Mouse (Mus musculus) testis, postnatal 10 days (tissue): ENCODE data around the gene Olfr286.

Experiments
- DNase-seq: peaks from one replicate; pipeline ENCODE4 v3.0.0; 2021; ENCODE audit warnings: low spot score

Gene Olfr286

DNA sequence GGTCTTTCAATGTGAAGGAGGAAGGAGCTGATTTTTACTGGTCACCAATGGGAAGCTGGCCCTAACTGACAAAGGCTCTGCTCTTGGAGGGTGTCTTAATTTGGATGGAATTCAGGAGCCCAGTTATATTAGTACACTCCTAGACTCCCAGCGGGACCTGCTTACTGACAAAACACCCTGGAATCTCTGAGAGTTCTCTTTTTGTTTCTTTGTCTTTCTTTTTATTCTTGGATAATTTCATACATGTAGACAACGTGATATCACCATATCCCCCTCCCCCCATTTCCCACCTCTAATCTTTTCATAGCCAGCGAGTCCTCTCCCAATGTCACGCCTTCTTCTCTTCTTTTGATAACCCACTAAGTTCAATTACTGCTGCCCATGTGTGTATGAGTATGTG is at the start of gene Olfr286:
TSS of gene Olfr286 (minus strand) at position 101 of the 400 bp plus-strand sequence.
- no peak for DNase-seq

DNA sequence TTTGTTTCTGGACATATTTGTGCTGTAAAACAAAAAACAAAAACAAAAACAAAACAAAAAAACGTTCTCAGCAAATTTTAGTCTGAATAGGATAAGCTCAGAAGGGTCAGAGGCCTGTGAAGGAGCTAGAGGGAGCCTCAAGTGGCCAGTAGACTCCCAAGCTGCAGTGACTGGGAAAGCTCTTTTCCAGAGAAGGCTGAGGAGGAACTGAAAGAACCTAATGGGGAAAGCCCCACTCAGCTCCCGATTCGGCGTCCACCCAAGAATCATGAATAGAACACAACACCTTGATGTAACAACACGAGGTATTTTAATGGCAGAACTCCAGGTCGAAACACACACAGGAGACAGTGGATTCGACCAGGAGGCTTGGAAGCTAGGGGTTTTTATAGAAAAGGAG is 23.5 kb upstream of the Olfr286 start:
- no peak for DNase-seq

DNA sequence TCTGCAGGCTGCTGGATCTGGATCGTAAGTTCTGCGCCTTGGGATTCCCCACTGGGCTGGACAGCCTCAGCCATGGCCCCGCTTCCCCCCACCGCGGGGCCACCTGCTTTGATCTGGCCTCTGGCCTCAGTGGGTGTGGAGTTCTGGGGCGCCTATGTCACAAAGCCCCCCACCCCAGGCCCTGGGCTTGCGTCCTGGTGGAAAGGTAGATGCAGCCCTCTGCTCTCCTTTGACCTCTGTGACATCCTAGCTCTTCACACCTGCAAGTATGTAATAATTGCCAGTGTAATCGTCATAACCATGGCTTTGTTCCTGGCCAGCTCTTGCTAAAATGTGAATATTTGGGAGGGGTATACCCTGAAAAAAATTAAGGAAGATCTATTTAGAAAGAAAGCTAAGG is 22.9 kb upstream of the Olfr286 start, which contains the start of gene H1fnt:
TSS of gene H1fnt (minus strand) at position 101 of the 400 bp plus-strand sequence.
- no peak for DNase-seq

DNA sequence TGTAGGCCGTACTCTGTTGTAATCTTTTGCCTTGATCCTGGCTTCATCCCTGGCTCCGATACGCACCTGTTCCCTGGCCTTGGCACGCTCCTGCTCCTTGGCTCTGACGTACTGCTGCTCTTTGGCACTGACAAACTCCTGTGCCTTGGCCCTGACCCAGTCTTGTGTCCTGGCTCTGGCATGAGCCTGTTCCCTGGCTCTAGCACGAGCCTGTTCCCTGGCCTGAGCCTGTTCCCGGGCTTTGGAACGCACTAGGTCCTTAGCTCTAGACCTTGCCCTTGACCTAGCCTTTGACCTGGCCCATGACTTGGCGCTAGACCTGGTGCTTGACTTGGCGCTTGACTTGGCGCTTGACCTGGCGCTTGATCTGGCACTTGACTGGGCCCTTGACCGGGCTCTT is 22.0 kb upstream of the Olfr286 start:
- DNase-seq: no peak

DNA sequence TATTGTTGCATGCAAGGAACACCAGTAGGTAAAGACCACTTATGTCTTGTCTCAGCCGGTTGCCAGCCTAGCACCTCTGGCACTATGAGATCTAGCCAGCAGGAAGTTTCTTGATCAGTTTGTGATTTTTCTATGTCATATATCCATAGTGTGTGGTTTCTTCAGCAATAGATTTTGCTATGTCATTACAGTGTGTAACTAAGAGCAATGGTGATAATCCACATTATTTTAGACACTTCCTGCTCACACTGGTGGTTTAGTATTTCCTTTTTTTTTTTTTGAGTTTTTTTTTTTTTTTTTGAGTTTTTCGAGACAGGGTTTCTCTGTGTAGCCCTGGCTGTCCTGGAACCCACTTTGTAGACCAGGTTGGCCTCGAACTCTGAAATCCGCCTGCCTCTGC is 1.2 kb upstream of the Olfr286 start:
- no peak for DNase-seq

DNA sequence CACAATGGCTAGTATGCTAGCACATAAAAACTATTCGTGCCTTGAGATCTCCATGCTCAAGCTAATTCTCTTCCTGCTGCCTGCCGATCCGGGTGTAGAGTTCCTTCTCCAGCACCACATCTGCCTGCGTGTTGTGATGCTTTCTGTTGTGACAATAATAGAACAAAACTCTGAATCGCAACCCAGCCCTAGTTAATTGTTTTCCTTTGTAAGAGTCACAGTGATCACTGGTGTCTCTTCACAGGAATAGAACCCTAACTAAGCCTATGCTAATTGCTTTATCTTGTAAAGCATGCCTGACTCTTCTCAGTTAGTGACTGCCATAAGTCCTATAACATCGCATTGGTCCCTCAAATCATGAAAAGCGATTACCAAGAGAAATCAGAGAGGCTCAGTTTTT is 8.2 kb downstream of the Olfr286 start:
- DNase-seq: no peak

DNA sequence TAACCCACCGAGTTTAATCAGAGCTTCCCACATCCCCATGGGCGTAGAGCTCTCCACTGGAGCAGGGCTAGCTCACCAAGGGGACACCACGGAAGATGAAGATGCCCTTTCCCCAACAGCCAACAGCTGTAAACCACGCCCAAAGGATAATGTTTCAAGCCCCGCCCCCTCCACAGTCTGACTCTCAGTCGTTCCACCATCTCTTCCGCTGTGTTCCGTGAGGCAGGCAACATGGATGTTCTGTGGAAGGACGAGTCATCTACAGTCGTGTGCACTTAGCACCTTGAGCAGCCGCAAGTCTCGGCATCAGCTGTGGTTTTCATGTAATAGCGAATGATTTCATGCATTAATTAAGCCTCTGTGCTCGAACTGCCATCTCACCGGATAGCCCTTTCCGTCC is 8.6 kb downstream of the Olfr286 start:
- peak; percentile 50 for DNase-seq

DNA sequence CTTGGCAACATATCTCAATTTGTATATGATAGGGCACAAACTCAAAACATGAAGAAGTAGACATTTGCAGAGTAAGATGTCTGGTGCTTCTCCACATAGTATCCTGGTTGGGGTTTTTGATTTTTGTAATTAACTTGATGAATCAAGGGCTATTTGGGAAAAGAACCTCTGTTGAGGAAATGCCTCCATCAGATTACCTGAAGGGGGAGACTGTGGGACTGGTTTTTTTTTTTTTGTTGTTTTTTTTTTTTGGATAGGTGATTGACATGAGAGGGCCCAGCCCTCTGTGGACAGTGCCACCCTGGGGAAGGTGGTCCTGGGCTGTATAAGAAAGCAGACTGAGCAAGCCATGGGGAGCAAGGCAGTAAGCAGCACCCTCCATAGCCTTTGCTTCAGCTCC is 11.9 kb downstream of the Olfr286 start:
- DNase-seq: no peak

DNA sequence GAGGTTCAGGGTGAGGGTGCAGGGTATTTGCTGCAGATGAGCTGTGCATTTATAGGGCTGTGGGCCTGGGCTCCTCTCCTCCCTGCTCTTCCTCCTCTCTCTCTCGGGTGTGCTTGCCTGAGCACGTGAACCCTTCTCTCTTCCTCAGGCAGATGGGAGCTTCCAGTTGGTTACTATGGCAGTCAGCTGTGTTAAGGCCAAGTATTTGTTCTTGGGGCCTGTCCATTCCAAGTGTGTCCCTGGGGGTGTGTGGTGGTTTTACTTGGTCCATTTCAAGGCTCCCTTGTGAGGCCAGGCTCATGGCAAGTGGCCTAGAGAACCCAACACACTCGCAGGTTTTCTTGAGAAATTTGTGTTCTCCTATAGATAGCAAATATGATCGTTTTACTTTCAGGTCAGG is 13.4 kb downstream of the Olfr286 start, which contains the start of the genes Gm44579 and Olfr287:
TSS of gene Gm44579 (minus strand) at position 101 of the 400 bp plus-strand sequence.
TSS of gene Olfr287 (minus strand) at position 180 of the 400 bp plus-strand sequence.
- DNase-seq: no peak

DNA sequence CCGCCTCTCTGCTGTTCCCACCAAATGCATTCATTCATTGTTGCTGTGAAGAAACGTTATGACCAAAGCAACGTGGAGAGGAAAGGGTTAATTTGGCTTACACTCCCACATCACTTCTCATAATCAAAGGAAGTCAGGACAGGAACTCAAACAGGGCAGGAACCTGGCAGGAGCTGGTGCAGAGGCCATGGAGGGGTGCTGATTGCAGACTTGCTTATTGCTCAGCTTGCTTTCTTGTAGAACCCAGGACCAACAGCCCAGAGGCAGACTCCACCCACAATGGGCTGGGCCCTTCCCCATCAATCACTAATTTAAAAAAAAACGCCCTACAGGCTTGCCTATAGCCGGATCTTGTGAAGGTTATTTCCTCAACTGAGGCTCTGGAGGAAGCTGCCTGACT is 20.1 kb downstream of the Olfr286 start:
- no peak for DNase-seq

DNA sequence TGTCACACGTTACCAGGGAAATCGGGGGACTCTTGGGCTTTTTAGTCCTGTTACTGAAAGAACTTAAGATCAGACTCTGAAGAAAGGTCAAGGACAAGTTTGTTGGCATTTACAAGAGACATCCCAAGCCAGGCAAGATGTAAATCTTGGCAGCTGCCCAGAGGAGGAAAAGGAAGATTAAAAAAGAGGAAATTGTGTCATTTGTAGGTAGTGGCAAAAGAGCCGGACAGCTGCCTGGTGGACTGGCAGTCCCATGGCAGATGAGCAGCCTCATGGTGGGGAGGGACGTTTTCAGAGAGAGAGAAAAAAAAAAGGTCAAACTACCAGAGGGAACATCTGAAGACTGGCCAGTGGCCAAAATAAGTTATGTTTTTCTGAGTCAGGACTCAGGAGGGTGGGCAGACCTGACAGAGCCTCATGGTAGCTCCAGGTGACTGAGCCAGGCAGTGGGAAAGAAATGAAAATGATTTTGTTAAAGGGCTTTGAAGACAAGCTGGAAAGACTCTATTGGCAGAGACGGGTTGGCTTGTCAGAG is 20.8 kb downstream of the Olfr286 start:
- DNase-seq: no peak

DNA sequence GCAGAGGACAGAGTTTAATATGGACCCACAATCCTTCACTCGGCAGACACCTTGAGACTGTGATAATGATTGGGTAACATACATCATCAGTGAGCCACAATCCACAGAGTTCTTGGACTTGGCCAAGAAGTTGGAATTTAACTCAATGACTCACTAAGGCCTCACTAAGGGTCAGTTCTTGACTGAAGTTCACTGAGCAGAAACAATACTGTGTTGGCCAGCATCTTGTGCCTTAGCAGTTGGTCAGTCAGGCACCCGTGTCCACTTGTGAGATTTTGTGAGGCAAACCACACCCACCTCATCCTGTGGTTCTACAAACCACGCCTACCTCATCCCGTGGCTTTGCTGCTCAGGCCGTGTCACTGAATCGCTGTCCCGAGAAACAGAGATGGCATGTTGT is 24.6 kb downstream of the Olfr286 start:
- DNase-seq: no peak

DNA sequence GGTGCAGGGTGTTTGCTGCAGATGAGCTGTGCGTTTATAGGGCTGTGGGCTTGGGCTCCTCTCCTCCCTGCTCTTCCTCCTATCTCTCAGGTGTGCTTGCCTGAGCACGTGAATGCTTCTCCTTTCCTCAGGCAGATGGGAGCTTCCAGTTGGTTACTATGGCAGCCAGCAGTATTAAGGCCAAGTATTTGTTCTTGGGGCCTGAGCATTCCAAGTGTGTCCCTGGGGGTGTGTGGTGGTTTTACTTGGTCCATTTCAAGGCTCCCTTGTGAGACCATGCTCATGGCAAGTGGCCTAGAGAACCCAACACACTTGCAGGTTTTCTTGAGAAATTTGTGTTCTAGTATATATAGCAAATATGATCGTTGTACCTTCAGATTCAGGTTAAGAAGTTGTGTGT is 38.8 kb downstream of the Olfr286 start, which contains the start of gene Olfr288:
TSS of gene Olfr288 (minus strand) at position 101 of the 400 bp plus-strand sequence.
- DNase-seq: no peak

DNA sequence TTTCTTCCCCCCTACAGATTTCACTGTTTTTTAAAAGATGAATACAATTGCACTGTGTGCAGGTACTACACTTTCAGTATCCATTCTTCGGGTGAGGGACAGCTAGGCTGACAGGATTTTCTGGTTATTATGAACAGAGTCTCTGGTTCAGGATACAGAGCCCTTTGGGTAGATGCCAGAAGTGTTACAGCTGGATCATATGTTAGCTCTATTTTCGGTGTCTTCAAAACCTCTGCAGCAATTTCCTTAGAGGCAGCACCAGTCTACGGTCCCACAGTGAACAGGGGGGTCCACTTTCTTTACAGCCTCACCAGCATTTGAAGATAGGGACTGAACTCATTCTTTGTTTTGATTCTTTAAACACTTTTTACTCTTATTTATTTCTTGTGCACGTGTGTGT is 49.8 kb downstream of the Olfr286 start:
- DNase-seq: no peak

DNA sequence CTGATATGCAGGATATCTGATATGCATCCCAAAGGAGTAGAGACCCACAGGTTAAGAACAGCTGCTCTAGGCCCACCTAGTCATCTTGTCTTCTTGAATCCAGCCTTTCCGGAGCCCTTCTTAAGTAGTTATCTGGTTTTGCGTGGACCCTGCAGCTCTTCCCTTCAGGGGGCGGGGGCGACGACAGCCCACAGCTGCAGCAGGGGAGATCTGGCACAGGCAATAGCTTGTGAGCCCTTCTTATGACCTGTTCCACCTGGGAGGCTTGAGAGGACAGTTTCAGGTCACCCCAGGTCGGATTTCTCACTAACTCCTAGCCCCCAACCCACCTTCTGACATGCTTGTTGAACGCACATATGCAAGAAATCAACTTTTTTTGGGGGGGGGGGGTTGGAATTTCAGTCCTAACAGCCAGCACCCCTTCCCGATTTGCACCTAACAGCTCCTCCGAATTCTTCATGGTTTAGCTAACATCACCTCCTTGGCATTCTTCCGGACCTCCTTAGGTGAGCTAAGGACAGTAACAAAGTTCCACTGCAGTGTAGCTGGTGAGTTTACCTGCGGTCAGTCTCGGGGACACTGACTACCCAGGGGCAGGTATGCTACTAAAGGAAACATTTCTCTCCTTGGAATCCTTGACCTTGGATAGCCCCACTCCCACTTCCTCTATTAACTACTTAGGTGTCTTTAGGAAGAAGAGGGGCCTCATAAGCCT is 52.2 kb downstream of the Olfr286 start:
- no peak for DNase-seq

DNA sequence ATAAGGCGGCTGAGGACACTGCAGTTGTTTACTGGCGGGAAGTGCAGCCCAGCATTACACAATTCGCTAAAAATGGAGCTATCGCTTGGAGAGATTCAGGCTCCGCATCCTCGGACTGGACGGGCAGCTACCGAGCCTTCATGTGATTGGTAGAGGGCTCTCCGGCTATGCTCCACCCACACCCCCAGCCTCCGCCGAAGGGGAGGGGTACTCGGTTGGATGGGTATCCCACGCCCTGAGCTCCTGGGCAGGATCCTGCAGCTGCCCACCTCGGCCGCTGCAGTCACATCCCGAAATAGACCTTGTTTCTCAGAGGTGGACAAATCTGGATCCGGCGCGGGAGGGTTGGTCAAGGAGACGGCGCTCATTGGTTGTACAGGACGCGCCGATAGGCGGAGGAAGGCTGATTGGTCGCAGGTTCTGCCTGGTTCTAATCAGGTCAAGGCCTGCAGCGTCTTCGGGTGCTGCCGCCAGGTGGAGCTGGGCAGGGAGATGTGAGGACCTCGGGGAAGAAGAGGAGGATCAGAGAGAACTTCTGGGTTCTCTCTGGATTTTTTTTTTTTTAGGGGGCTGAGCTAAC is 53.0 kb downstream of the Olfr286 start:
- DNase-seq: peak; percentile 96

DNA sequence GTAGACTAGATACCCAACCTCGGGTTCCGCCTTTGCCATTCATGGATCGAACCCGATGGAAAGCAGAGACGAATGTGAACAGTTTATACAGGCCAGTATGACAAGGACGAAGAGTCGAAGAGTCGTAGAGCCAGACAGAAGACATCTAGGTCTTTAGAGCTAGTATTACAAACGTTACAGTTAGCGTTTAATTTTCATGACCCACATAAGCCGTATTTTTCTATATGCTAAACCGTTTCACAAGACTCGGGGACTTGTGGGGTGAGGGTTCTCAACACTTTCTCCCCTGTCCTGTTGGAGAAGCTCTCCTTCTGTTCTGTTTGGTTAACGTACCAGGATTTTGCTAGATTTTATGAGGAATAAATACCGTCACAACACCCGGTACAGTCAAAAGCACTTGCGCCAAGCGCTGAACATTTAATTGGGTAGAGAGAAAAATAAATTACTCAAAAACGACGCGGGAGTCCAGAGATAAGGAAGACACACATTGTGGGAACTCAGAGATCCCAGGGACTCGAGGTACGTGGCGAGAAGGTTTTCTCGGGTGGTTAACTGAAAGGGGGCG is 53.6 kb downstream of the Olfr286 start:
- DNase-seq: no peak

DNA sequence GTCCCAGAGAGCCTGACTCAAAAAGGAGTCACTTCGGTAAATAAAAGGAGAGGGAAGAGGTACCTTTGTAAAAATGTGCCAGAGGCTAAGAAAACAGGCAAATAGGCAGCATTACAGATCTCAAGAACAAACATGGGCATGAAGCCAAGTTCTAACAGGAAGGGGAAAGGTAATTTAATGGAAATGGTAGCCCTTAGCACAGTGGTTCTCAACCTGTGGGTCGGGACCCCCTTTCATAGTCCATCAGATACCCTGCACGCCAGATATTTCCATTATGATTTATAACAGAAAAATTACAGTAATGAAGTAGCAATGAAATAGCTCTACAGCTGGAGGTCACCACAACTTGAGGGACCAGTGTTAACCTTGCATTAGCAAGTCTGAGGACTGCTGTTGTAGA is 56.9 kb downstream of the Olfr286 start:
- DNase-seq: no peak
